Mouse (Mus musculus) thymus, postnatal 4 days (tissue): ENCODE measurements around the gene Rhof.

Source experiments
- DNase-seq: peaks from one replicate; pipeline ENCODE4 v3.0.0; 2021

Rhof gene

GRCm38 (mm10) chr5:123104769-123105168, 27.7 kb downstream of the Rhof start:
- no peak for DNase-seq

GRCm38 (mm10) chr5:123103556-123103955, 28.9 kb downstream of the Rhof start:
- DNase-seq, result no peak

GRCm38 (mm10) chr5:123102376-123102775, 30.1 kb downstream of the Rhof start:
- DNase-seq, result peak; percentile 20

GRCm38 (mm10) chr5:123098487-123098886, 34.0 kb downstream of the Rhof start:
- DNase-seq, result no peak

GRCm38 (mm10) chr5:123096299-123096698, 36.2 kb downstream of the Rhof start:
- DNase-seq, result no peak

GRCm38 (mm10) chr5:123094238-123094991, 38.1 kb downstream of the Rhof start:
- no peak for DNase-seq

- no peak for DNase-seq
These were observed 39.3 kb downstream of the Rhof start for GRCm38 (mm10) chr5:123093077-123093633.

GRCm38 (mm10) chr5:123090560-123091306, 41.8 kb downstream of the Rhof start:
- DNase-seq, result no peak

GRCm38 (mm10) chr5:123088784-123089183, 43.7 kb downstream of the Rhof start:
- no peak for DNase-seq

- DNase-seq, result no peak
These were observed 46.0 kb downstream of the Rhof start for GRCm38 (mm10) chr5:123086501-123086900.

- DNase-seq, result no peak
These were observed 49.0 kb downstream of the Rhof start for GRCm38 (mm10) chr5:123083340-123084050.

GRCm38 (mm10) chr5:123080510-123080909, 52.0 kb downstream of the Rhof start:
- DNase-seq, result no peak

- DNase-seq, result no peak
These were observed 52.5 kb downstream of the Rhof start for GRCm38 (mm10) chr5:123080041-123080440.

- DNase-seq, result no peak
These were observed 52.9 kb downstream of the Rhof start for GRCm38 (mm10) chr5:123079568-123079967.

GRCm38 (mm10) chr5:123076419-123077281, 55.8 kb downstream of the Rhof start:
- peak; percentile 78 for DNase-seq

- peak; percentile 99 for DNase-seq
These were observed 56.7 kb downstream of the Rhof start for GRCm38 (mm10) chr5:123075576-123076418.

GRCm38 (mm10) chr5:123068714-123069113, 63.8 kb downstream of the Rhof start:
- no peak for DNase-seq

GRCm38 (mm10) chr5:123068115-123068514, 64.4 kb downstream of the Rhof start, which contains the start of gene Tmem120b:
Gene Tmem120b, plus strand, starts transcription at chr5:123068415.
- DNase-seq, result peak; percentile 24

GRCm38 (mm10) chr5:123067395-123067995, 65.0 kb downstream of the Rhof start:
- peak; percentile 29 for DNase-seq

- DNase-seq, result peak; percentile 81
These were observed 68.3 kb downstream of the Rhof start for GRCm38 (mm10) chr5:123064207-123064606.

GRCm38 (mm10) chr5:123063141-123063540, 69.4 kb downstream of the Rhof start:
- DNase-seq, result no peak
